In the genomic region with DNA sequence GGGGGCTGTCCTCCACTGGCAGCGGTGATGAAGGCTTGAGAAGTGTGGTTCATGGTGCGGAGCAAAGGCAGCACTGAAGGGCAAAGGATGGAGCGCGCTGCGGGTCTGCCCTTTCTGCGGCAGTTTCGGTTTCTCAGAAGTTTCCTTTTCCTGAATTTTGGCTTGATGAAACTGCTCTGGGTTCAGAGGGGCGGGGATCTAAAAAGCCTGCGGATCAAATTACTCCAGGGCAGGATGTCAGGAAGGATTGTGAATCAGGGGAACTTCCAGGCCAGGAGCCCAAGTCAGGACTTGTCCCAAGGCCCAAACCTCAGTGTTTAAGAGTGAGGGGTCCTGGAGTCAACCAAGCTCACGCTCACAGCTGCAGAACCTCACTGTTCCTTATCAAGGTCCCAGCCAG, we compare ENCODE assay signal across 8 mouse cellular contexts. TPM values are rescaled to one million over a fixed set of nuclear protein-coding genes. Genes with fewer than 3 reads are reported as not detected.
DNase-seq lines count a peak whose midpoint lies in the region; ATAC-seq lines count a peak whose summit lies in the region.

Gene Ifitm3 (minus strand): TSS at position 178 of the 400 bp plus-strand sequence.

- peak within 1 kb of the TSS; percentile 23 for H3K4me3 ChIP-seq in embryonic facial prominence, embryonic 12.5 days

- H3K4me2 ChIP-seq in embryonic facial prominence, embryonic 12.5 days (replicated peaks): peak within 1 kb of the TSS; percentile 45

- WGBS in embryonic facial prominence, embryonic 12.5 days: 11% methylated on average over 10 of the region's 10 CpGs

- ATAC-seq in embryonic facial prominence, embryonic 12.5 days (ENCODE audit: insufficient number of reproducible peaks, insufficient read depth, low FRiP score, low TSS enrichment): no peak

- peak within 1 kb of the TSS; percentile 68 for H3K27ac ChIP-seq in embryonic facial prominence, embryonic 12.5 days

- H3K9me3 ChIP-seq in embryonic facial prominence, embryonic 12.5 days: no peaks in the 10 kb centered on the region

- peaks cover 21% of the 10 kb centered on the region for H3K4me1 ChIP-seq in embryonic facial prominence, embryonic 12.5 days

- H3K36me3 ChIP-seq in embryonic facial prominence, embryonic 12.5 days: no peaks in the 10 kb centered on the region

- H3K27me3 ChIP-seq in embryonic facial prominence, embryonic 12.5 days: no peaks in the 10 kb centered on the region

- peak within 1 kb of the TSS; percentile 15; the same call in 1 of the 2 replicates for H3K9ac ChIP-seq in embryonic facial prominence, embryonic 12.5 days

- peak; percentile 15 for DNase-seq in spleen, adult 12 weeks (ENCODE audit: low spot score)
- no peak for DNase-seq in spleen, postnatal 14 days (ENCODE audit: low spot score in 2 of 2)
- DNase-seq in heart, adult 9 months (ENCODE audit: low spot score in 2 of 2): peak; percentile 85 to 87
- DNase-seq in kidney, adult 9 months: peak; percentile 71
- DNase-seq in lung, postnatal 10 days: peak; percentile 80
- DNase-seq in ovary, postnatal 14 days (ENCODE audit: low spot score): peak; percentile 49
- no peak for DNase-seq in retina, embryonic 14.5 days (ENCODE audit: low spot score)

RNA-seq across cellular contexts. Expression of gene Ifitm3, which starts in this region (rescaled TPM):
- polyA plus RNA-seq in embryonic facial prominence, embryonic 12.5 days (2016; fragmentation: Nextera tagmentation; extraction: Ambion mirVana): 48.0 and 52.4 TPM in 2 replicates

Comparison
In these comparisons a context has a peak if more than half of its experiments do, and no peak if none do; other contexts are left out.
1. DNase-seq: peak in spleen, adult 12 weeks (single experiment), heart, adult 9 months (2 of 2), kidney, adult 9 months (single experiment), lung, postnatal 10 days (single experiment) and ovary, postnatal 14 days (single experiment); none in spleen, postnatal 14 days (0 of 2) and retina, embryonic 14.5 days (single experiment).